In the genomic region with DNA sequence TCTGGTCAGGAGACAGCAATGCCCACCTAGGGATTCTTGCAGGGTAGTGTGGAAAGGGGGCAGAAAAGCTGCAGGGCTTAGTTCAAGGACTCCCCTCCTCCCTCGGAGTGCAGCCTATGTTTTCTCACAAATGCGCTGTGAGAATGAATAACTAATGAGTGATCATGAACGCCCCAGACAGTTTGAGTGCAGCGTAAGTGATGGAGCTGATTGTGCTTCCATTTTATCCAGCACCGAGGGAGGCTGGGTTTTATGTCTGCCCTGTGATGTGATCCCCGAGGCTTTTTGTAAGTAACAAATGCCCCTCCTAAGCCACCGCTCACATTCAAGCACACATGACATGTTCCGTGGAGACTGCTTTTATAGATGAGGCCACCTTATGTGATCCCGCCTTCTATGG, we compare ENCODE assay signal across 11 mouse cellular contexts.
DNase-seq lines count a peak whose midpoint lies in the region; ATAC-seq and TF ChIP-seq lines count a peak whose summit lies in the region.
"Had no signal": no experiment of that assay in that cellular context is flagged by ENCODE, and none has a peak within 500 bp of the region (broad histone marks: within the 10 kb centered on the region; RNA-seq: fewer than 3 reads in every experiment).

No protein-coding gene starts in this region.

- ATAC-seq in hindbrain, embryonic 13.5 days (ENCODE audit: low FRiP score), result peak; percentile 75
- peak; percentile 84 for ATAC-seq in midbrain, embryonic 12.5 days (ENCODE audit: low FRiP score, low read depth)
- ATAC-seq in lung, postnatal 0 days, result no peak
- ATAC-seq: intestine, embryonic 16.5 days had no signal

- H3K27ac ChIP-seq in hindbrain, embryonic 13.5 days, result peak overlapping the region; percentile 65
- peak overlapping the region; percentile 77 for H3K27ac ChIP-seq in midbrain, embryonic 12.5 days (replicated peaks)
- no peak overlapping the region for H3K27ac ChIP-seq in lung, postnatal 0 days (ENCODE audit: low read length)

- no peak overlapping the region for H3K9ac ChIP-seq in hindbrain, embryonic 13.5 days
- no peak overlapping the region for H3K9ac ChIP-seq in midbrain, embryonic 12.5 days (replicated peaks)
- no peak overlapping the region for H3K9ac ChIP-seq in lung, postnatal 0 days (replicated peaks; ENCODE audit: low read depth)
- H3K9ac ChIP-seq: lung, embryonic 14.5 days had no signal

- peaks cover 24% of the 10 kb centered on the region for H3K4me1 ChIP-seq in hindbrain, embryonic 13.5 days (replicated peaks)
- H3K4me1 ChIP-seq in midbrain, embryonic 12.5 days, result peaks cover 30% of the 10 kb centered on the region
- H3K4me1 ChIP-seq in lung, postnatal 0 days (ENCODE audit: insufficient read depth, low read depth, low read length), result no peaks in the 10 kb centered on the region

- TF ChIP-seq EP300 in lung, postnatal 0 days (IDR thresholded peaks at IDR 0.05), result no peak

- H3K27me3 ChIP-seq in hindbrain, embryonic 13.5 days, result no peaks in the 10 kb centered on the region
- H3K27me3 ChIP-seq in midbrain, embryonic 12.5 days, result peaks cover 43% of the 10 kb centered on the region
- H3K27me3 ChIP-seq in lung, postnatal 0 days (replicated peaks; ENCODE audit: insufficient read depth, low read length), result no peaks in the 10 kb centered on the region

- DNase-seq in embryo, embryonic 10 days (ENCODE audit: low spot score), result peak; percentile 28
- no peak for DNase-seq in embryo, embryonic 9.5 days (ENCODE audit: extremely low spot score)
- no peak for DNase-seq in kidney, postnatal 10 days
- DNase-seq in lung, adult 18-20 months, result no peak
- DNase-seq in cerebellum, postnatal 25 days, result no peak
- no peak for DNase-seq in lung, postnatal 0 days (ENCODE audit: low spot score)
- DNase-seq: cerebellum, adult 9-11 months had no signal

- H3K9me3 ChIP-seq in hindbrain, embryonic 13.5 days, result no peaks in the 10 kb centered on the region
- H3K9me3 ChIP-seq in midbrain, embryonic 12.5 days, result no peaks in the 10 kb centered on the region
- H3K9me3 ChIP-seq in lung, postnatal 0 days (ENCODE audit: low read length), result no peaks in the 10 kb centered on the region

- no peaks in the 10 kb centered on the region for H3K36me3 ChIP-seq in hindbrain, embryonic 13.5 days
- H3K36me3 ChIP-seq in midbrain, embryonic 12.5 days, result no peaks in the 10 kb centered on the region
- no peaks in the 10 kb centered on the region for H3K36me3 ChIP-seq in lung, postnatal 0 days (ENCODE audit: insufficient read depth, low read length)

- TF ChIP-seq CTCF in lung, postnatal 0 days (IDR thresholded peaks at IDR 0.05), result no peak

- WGBS in hindbrain, embryonic 13.5 days, result 19% methylated on average over 9 of the region's 9 CpGs
- 20% methylated on average over 9 of the region's 9 CpGs for WGBS in midbrain, embryonic 12.5 days
- 66% methylated on average over 9 of the region's 9 CpGs for WGBS in lung, postnatal 0 days

- peak overlapping the region; percentile 37 for H3K4me2 ChIP-seq in hindbrain, embryonic 13.5 days
- peak overlapping the region; percentile 34 for H3K4me2 ChIP-seq in midbrain, embryonic 12.5 days (replicated peaks)
- no peak overlapping the region for H3K4me2 ChIP-seq in lung, postnatal 0 days (replicated peaks; ENCODE audit: low read depth, low read length)
- H3K4me2 ChIP-seq: lung, embryonic 14.5 days had no signal

- H3K4me3 ChIP-seq in hindbrain, embryonic 13.5 days, result peak overlapping the region; percentile 7; the same call in 1 of the 2 replicates
- 0 out of 2 replicates have a peak overlapping the region, but pooled peaks have one; percentile 0 for H3K4me3 ChIP-seq in midbrain, embryonic 12.5 days
- no peak overlapping the region for H3K4me3 ChIP-seq in lung, postnatal 0 days (ENCODE audit: low read depth, low read length)
